Mouse (Mus musculus) gastrocnemius, postnatal 10 days (tissue): ENCODE data around the gene Gh. TPM values are rescaled to one million over a fixed set of nuclear protein-coding genes. Genes with fewer than 3 reads are reported as not detected.

Source experiments
- DNase-seq: peaks from one replicate; pipeline ENCODE4 v3.0.0; 2021; ENCODE audit warnings: mixed read lengths
- total RNA-seq, 2 experiments: library from RNA; stranded (reverse); gene quantifications; 2 replicates each; pipeline ENCODE4 v1.2.3; 2021

Gene Gh
- total RNA-seq, 2 experiments from 2014 or later = not detected

- DNase-seq = peak; percentile 73
These were observed 33.2 kb downstream of the Gh start for GRCm38 (mm10) chr11:106268326-106269059.

- no peak for DNase-seq
These were observed 33.8 kb downstream of the Gh start for GRCm38 (mm10) chr11:106267871-106268270.

GRCm38 (mm10) chr11:106267311-106267852, 34.3 kb downstream of the Gh start:
- no peak for DNase-seq

- DNase-seq = no peak
These were observed 35.2 kb downstream of the Gh start for GRCm38 (mm10) chr11:106266431-106266830.

GRCm38 (mm10) chr11:106265570-106265969, 36.1 kb downstream of the Gh start:
- DNase-seq = no peak

GRCm38 (mm10) chr11:106264988-106265387, 36.7 kb downstream of the Gh start:
- DNase-seq = no peak

GRCm38 (mm10) chr11:106263963-106264362, 37.7 kb downstream of the Gh start:
- no peak for DNase-seq

- no peak for DNase-seq
These were observed 40.7 kb downstream of the Gh start for GRCm38 (mm10) chr11:106260826-106261450.

GRCm38 (mm10) chr11:106256775-106257174, 44.9 kb downstream of the Gh start:
- no peak for DNase-seq

GRCm38 (mm10) chr11:106255685-106256451, 45.8 kb downstream of the Gh start, which contains the start of the genes Ftsj3 and Psmc5:
Ftsj3 (minus strand) TSS chr11:106256079.
Psmc5 (plus strand) TSS chr11:106256154.
- peak; percentile 99 for DNase-seq

GRCm38 (mm10) chr11:106255174-106255573, 46.5 kb downstream of the Gh start:
- no peak for DNase-seq

- no peak for DNase-seq
These were observed 46.9 kb downstream of the Gh start for GRCm38 (mm10) chr11:106254767-106255166.

Other genes starting within 250 kb of the Gh start
- 10 to 100 TPM; 25.3 to 31.4 TPM for gene Taco1, start 235.8 kb downstream of the Gh start, total RNA-seq
- gene Map3k3, start 217.3 kb downstream of the Gh start, total RNA-seq = 10 to 100 TPM; 26.5 to 33.3 TPM
- gene Gm10840, start 141.0 kb downstream of the Gh start, total RNA-seq = not detected
- 10 to 100 TPM; 13.2 to 18.1 TPM for gene Limd2, start 141.0 kb downstream of the Gh start, total RNA-seq
- 10 to 100 TPM; 21.5 to 22.8 TPM for gene Strada, start 99.7 kb downstream of the Gh start, total RNA-seq
- gene Ccdc47, start 85.5 kb downstream of the Gh start, total RNA-seq = 10 to 100 TPM; 73.6 to 75.8 TPM
- gene Ddx42, start 84.9 kb downstream of the Gh start, total RNA-seq = 10 to 100 TPM; 30.1 to 35.8 TPM
- 10 to 100 TPM; 27.4 to 32.8 TPM for gene Ftsj3, start 45.8 kb downstream of the Gh start, total RNA-seq
- 100 to 1,000 TPM; 134 to 152 TPM for gene Psmc5, start 45.7 kb downstream of the Gh start, total RNA-seq
- 10 to 100 TPM; 23.6 to 27.3 TPM for gene Smarcd2, start 28.9 kb downstream of the Gh start, total RNA-seq
- gene Tcam1, start 25.2 kb downstream of the Gh start, total RNA-seq = under 1 TPM; 0.09 to 0.21 TPM
- gene Cd79b, start 12.9 kb upstream of the Gh start, total RNA-seq = 1 to 10 TPM in 1 of 2 experiments, under 1 TPM in 1; 0.80 to 2.8 TPM
- gene Scn4a, start 51.4 kb upstream of the Gh start, total RNA-seq = 100 to 1,000 TPM; 137 to 145 TPM
- gene Prr29, start 63.6 kb upstream of the Gh start, total RNA-seq = 10 to 100 TPM; 11.4 to 11.5 TPM
- gene Icam2, start 86.2 kb upstream of the Gh start, total RNA-seq = 10 to 100 TPM; 13.3 to 18.6 TPM
- gene Ern1, start 186.0 kb upstream of the Gh start, total RNA-seq = 1 to 10 TPM; 5.0 to 7.5 TPM